Comparison of ENCODE assay signal across 13 mouse cellular contexts in the genomic region with DNA sequence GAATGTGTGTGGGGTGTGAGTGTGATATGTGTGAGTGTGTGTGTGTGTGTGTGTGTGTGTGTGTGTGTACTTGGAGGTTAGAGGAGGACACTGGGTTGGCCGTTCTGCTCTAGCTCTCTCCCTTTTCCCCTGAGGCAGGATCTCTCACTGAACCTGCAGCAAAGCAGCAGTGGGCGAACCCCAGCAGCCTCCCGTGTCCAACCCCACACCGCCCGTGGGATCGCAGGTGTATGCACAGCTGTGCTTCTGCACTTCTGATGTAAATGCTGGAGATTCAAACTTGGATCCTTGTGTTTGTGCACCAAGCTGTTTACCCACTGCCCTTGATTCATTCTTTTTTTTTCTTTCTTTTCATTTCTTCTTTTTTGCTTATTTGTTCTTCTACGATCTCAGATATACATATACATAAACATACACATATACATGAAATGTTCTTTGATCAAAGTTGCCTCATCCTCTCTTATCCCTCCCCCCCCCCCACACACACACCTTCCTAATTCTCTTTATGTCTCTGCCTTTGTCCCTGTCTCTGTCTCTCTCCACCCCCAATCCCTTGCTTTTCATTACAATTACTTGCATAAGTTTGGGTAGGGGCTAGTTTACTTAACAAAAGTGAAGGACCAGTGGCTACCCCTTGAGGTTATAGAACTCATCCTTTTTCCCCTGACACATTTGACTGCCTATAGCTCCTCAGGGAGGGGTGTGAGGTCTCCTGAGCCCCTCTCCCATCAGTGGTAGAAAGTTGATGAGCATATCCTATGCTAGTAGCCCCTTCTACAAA.
"Had no signal": no experiment of that assay in that cellular context is flagged by ENCODE, and none has a peak within 500 bp of the region (broad histone marks: within the 10 kb centered on the region; RNA-seq: fewer than 3 reads in every experiment).

No protein-coding gene starts in this region.

- H3K36me3 ChIP-seq: midbrain, embryonic 10.5 days; midbrain, embryonic 12.5 days; neural tube, embryonic 12.5 days; stomach, embryonic 15.5 days had no signal

- H3K4me3 ChIP-seq: midbrain, embryonic 10.5 days; midbrain, embryonic 12.5 days; neural tube, embryonic 12.5 days; stomach, embryonic 15.5 days had no signal

- H3K4me1 ChIP-seq: midbrain, embryonic 12.5 days; stomach, embryonic 15.5 days had no signal

- H3K27ac ChIP-seq: liver, embryonic 14.5 days; midbrain, embryonic 10.5 days; midbrain, embryonic 12.5 days; neural tube, embryonic 12.5 days; stomach, embryonic 15.5 days; stomach, postnatal 0 days had no signal

- H3K9ac ChIP-seq: liver, embryonic 14.5 days; lung, embryonic 14.5 days; midbrain, embryonic 12.5 days; neural tube, embryonic 12.5 days; stomach, embryonic 15.5 days had no signal

- H3K9me3 ChIP-seq: midbrain, embryonic 10.5 days; midbrain, embryonic 12.5 days; neural tube, embryonic 12.5 days; stomach, embryonic 15.5 days had no signal

- DNase-seq: lung, adult 18-20 months; lung, embryonic 14.5 days; lung, postnatal 4 days; midbrain, embryonic 14.5 days; right cerebral cortex, postnatal 14 days; thymus, adult 2 months; thymus, postnatal 4 days had no signal

- H3K27me3 ChIP-seq: midbrain, embryonic 12.5 days; neural tube, embryonic 12.5 days; stomach, embryonic 15.5 days had no signal
